Mouse (Mus musculus) lung, postnatal 0 days (tissue): Measurements from ENCODE around the gene Mepe.

Source experiments
- CTCF ChIP-seq: IDR thresholded peaks from 2 replicates; pipeline ENCODE4 v1.5.1; 2016; ENCODE audit warnings: antibody characterized with exemption, mild to moderate bottlenecking
- EP300 ChIP-seq: IDR thresholded peaks from 2 replicates; pipeline ENCODE4 v1.6.1; 2016; ENCODE audit warnings: antibody characterized with exemption, mild to moderate bottlenecking, control low read depth

- TF ChIP-seq CTCF (no peak), EP300 (no peak)
Observed at GRCm38 (mm10) chr5:104373648-104374307, 48.6 kb downstream of the Mepe start.
